Mouse (Mus musculus): Measurements from ENCODE around the gene Ppp1r14c.

GRCm38 (mm10) chr10:3490052-3490451 lies 124.2 kb downstream of the Ppp1r14c start:
- TF ChIP-seq CTCF (IDR thresholded peaks at IDR 0.05; ENCODE audit: control insufficient read depth, insufficient read depth, insufficient read length) (no peak), USF1 (IDR thresholded peaks at IDR 0.05; ENCODE audit: low read depth) (no peak), MAX (IDR thresholded peaks at IDR 0.05) (no peak)

All from C2C12 (cell line).